Mouse (Mus musculus): Measurements from ENCODE around the gene Coq2. TPM values are rescaled to one million over a fixed set of nuclear protein-coding genes. Genes with fewer than 3 reads are reported as not detected.

The Coq2 gene
- total RNA-seq, 1 experiment = 27.4 TPM

GRCm38 (mm10) chr5:100636794-100637544, 38.0 kb downstream of the Coq2 start:
- Histone ChIP-seq H3K9ac (ENCODE audit: insufficient read depth, low read depth, low read length, poor library complexity, severe bottlenecking) (no peak overlapping the region), H3K9me3 (ENCODE audit: control insufficient read depth, insufficient read depth, low read depth, low read length) (no peaks in the 10 kb centered on the region), H3K4me1 (ENCODE audit: control insufficient read depth in 2 of 2, insufficient read depth in 2 of 2, low read length in 2 of 2, poor library complexity in 1 of 2) (no peaks in the 10 kb centered on the region), H3K4me3 (ENCODE audit: insufficient read depth in 1 of 2, low read depth in 1 of 2, low read length in 2 of 2, poor library complexity in 1 of 2, severe bottlenecking in 1 of 2) (no peak overlapping the region), H3K27ac (ENCODE audit: insufficient read depth, low read depth, low read length, poor library complexity, severe bottlenecking) (no peak overlapping the region), H3K36me3 (ENCODE audit: control insufficient read depth, insufficient read depth, low read length, poor library complexity, severe bottlenecking) (no peaks in the 10 kb centered on the region)
- in situ Hi-C loops (cut with MboI; ENCODE audit: low sequenced_read_pairs in 2 of 2, unreplicated experiment in 2 of 2) = no loop called here
- no peak for TF ChIP-seq ZC3H11A (IDR thresholded peaks at IDR 0.05; ENCODE audit: borderline replicate concordance, low read depth, low read length)
- TF ChIP-seq HCFC1 (IDR thresholded peaks at IDR 0.05; ENCODE audit: borderline replicate concordance, insufficient read depth, low read length) = no peak
- TF ChIP-seq ZNF384 (IDR thresholded peaks at IDR 0.05; ENCODE audit: low read depth, low read length) = no peak
- no peak for TF ChIP-seq MAFK (IDR thresholded peaks at IDR 0.05; ENCODE audit: insufficient read depth, low read depth, low read length)
- TF ChIP-seq CHD2 (IDR thresholded peaks at IDR 0.05; ENCODE audit: low read depth, low read length) = no peak
- no peak for DNase-seq (ENCODE audit: low read depth, low spot score)

GRCm38 (mm10) chr5:100635908-100636307, 39.0 kb downstream of the Coq2 start:
- H3K9ac ChIP-seq (ENCODE audit: insufficient read depth, low read depth, low read length, poor library complexity, severe bottlenecking) = no peak overlapping the region
- in situ Hi-C loops (cut with MboI; ENCODE audit: low sequenced_read_pairs in 2 of 2, unreplicated experiment in 2 of 2) = no loop called here
- DNase-seq (ENCODE audit: low read depth, low spot score) = no peak
- H3K27ac ChIP-seq (ENCODE audit: insufficient read depth, low read depth, low read length, poor library complexity, severe bottlenecking) = no peak overlapping the region
- H3K36me3 ChIP-seq (ENCODE audit: control insufficient read depth, insufficient read depth, low read length, poor library complexity, severe bottlenecking) = no peaks in the 10 kb centered on the region
- H3K4me3 ChIP-seq (ENCODE audit: insufficient read depth in 1 of 2, low read depth in 1 of 2, low read length in 2 of 2, poor library complexity in 1 of 2, severe bottlenecking in 1 of 2) = no peak overlapping the region
- no peak for TF ChIP-seq ZNF384 (IDR thresholded peaks at IDR 0.05; ENCODE audit: low read depth, low read length)
- TF ChIP-seq CHD2 (IDR thresholded peaks at IDR 0.05; ENCODE audit: low read depth, low read length) = no peak
- no peak for TF ChIP-seq MAFK (IDR thresholded peaks at IDR 0.05; ENCODE audit: insufficient read depth, low read depth, low read length)
- no peak for TF ChIP-seq ZC3H11A (IDR thresholded peaks at IDR 0.05; ENCODE audit: borderline replicate concordance, low read depth, low read length)
- TF ChIP-seq HCFC1 (IDR thresholded peaks at IDR 0.05; ENCODE audit: borderline replicate concordance, insufficient read depth, low read length) = no peak
- H3K9me3 ChIP-seq (ENCODE audit: control insufficient read depth, insufficient read depth, low read depth, low read length) = no peaks in the 10 kb centered on the region
- H3K4me1 ChIP-seq (ENCODE audit: control insufficient read depth in 2 of 2, insufficient read depth in 2 of 2, low read length in 2 of 2, poor library complexity in 1 of 2) = no peaks in the 10 kb centered on the region

- Histone ChIP-seq H3K9ac (ENCODE audit: insufficient read depth, low read depth, low read length, poor library complexity, severe bottlenecking) (no peak overlapping the region), H3K9me3 (ENCODE audit: control insufficient read depth, insufficient read depth, low read depth, low read length) (no peaks in the 10 kb centered on the region), H3K4me3 (ENCODE audit: insufficient read depth in 1 of 2, low read depth in 1 of 2, low read length in 2 of 2, poor library complexity in 1 of 2, severe bottlenecking in 1 of 2) (no peak overlapping the region), H3K36me3 (ENCODE audit: control insufficient read depth, insufficient read depth, low read length, poor library complexity, severe bottlenecking) (no peaks in the 10 kb centered on the region), H3K4me1 (ENCODE audit: control insufficient read depth in 2 of 2, insufficient read depth in 2 of 2, low read length in 2 of 2, poor library complexity in 1 of 2) (no peaks in the 10 kb centered on the region), H3K27ac (ENCODE audit: insufficient read depth, low read depth, low read length, poor library complexity, severe bottlenecking) (no peak overlapping the region)
- no peak for DNase-seq (ENCODE audit: low read depth, low spot score)
- TF ChIP-seq MAFK (IDR thresholded peaks at IDR 0.05; ENCODE audit: insufficient read depth, low read depth, low read length) (no peak), ZNF384 (IDR thresholded peaks at IDR 0.05; ENCODE audit: low read depth, low read length) (no peak), HCFC1 (IDR thresholded peaks at IDR 0.05; ENCODE audit: borderline replicate concordance, insufficient read depth, low read length) (no peak), ZC3H11A (IDR thresholded peaks at IDR 0.05; ENCODE audit: borderline replicate concordance, low read depth, low read length) (no peak), CHD2 (IDR thresholded peaks at IDR 0.05; ENCODE audit: low read depth, low read length) (no peak)
- in situ Hi-C loops (cut with MboI; ENCODE audit: low sequenced_read_pairs in 2 of 2, unreplicated experiment in 2 of 2) = no loop called here
Observed at GRCm38 (mm10) chr5:100634885-100635478, 40.0 kb downstream of the Coq2 start.

GRCm38 (mm10) chr5:100632540-100633129, 42.3 kb downstream of the Coq2 start:
- no peak overlapping the region for H3K9ac ChIP-seq (ENCODE audit: insufficient read depth, low read depth, low read length, poor library complexity, severe bottlenecking)
- H3K4me1 ChIP-seq (ENCODE audit: control insufficient read depth in 2 of 2, insufficient read depth in 2 of 2, low read length in 2 of 2, poor library complexity in 1 of 2) = no peaks in the 10 kb centered on the region
- no peak for DNase-seq (ENCODE audit: low read depth, low spot score)
- no peak overlapping the region for H3K4me3 ChIP-seq (ENCODE audit: insufficient read depth in 1 of 2, low read depth in 1 of 2, low read length in 2 of 2, poor library complexity in 1 of 2, severe bottlenecking in 1 of 2)
- no peaks in the 10 kb centered on the region for H3K9me3 ChIP-seq (ENCODE audit: control insufficient read depth, insufficient read depth, low read depth, low read length)
- TF ChIP-seq HCFC1 (IDR thresholded peaks at IDR 0.05; ENCODE audit: borderline replicate concordance, insufficient read depth, low read length) (no peak), MAFK (IDR thresholded peaks at IDR 0.05; ENCODE audit: insufficient read depth, low read depth, low read length) (no peak), ZC3H11A (IDR thresholded peaks at IDR 0.05; ENCODE audit: borderline replicate concordance, low read depth, low read length) (no peak), CHD2 (IDR thresholded peaks at IDR 0.05; ENCODE audit: low read depth, low read length) (no peak), ZNF384 (IDR thresholded peaks at IDR 0.05; ENCODE audit: low read depth, low read length) (no peak)
- no peak overlapping the region for H3K27ac ChIP-seq (ENCODE audit: insufficient read depth, low read depth, low read length, poor library complexity, severe bottlenecking)
- in situ Hi-C loops (cut with MboI; ENCODE audit: low sequenced_read_pairs in 2 of 2, unreplicated experiment in 2 of 2) = no loop called here
- H3K36me3 ChIP-seq (ENCODE audit: control insufficient read depth, insufficient read depth, low read length, poor library complexity, severe bottlenecking) = no peaks in the 10 kb centered on the region
